Mouse (Mus musculus) right cerebral cortex, postnatal 36 days (tissue): Measurements from ENCODE around the gene Tspan31.
"Not testable (repeated sequence)": the region's sequence is repeated elsewhere in the genome, so short reads cannot be mapped to it uniquely, and the experiment has no call there.

Source experiments
- DNase-seq, 2 experiments: peaks; one replicate each; pipeline ENCODE4 v3.0.0; 2022; ENCODE audit warnings: low spot score in 2 of 2, mixed read lengths in 1 of 2

Gene Tspan31

GRCm38 (mm10) chr10:127083915-127084306 lies 13.8 kb upstream of the Tspan31 start:
- DNase-seq = no peak

- no peak for DNase-seq
Observed at GRCm38 (mm10) chr10:127083292-127083914, 13.3 kb upstream of the Tspan31 start.

GRCm38 (mm10) chr10:127081996-127082620 lies 12.0 kb upstream of the Tspan31 start:
- DNase-seq = no peak

DNA sequence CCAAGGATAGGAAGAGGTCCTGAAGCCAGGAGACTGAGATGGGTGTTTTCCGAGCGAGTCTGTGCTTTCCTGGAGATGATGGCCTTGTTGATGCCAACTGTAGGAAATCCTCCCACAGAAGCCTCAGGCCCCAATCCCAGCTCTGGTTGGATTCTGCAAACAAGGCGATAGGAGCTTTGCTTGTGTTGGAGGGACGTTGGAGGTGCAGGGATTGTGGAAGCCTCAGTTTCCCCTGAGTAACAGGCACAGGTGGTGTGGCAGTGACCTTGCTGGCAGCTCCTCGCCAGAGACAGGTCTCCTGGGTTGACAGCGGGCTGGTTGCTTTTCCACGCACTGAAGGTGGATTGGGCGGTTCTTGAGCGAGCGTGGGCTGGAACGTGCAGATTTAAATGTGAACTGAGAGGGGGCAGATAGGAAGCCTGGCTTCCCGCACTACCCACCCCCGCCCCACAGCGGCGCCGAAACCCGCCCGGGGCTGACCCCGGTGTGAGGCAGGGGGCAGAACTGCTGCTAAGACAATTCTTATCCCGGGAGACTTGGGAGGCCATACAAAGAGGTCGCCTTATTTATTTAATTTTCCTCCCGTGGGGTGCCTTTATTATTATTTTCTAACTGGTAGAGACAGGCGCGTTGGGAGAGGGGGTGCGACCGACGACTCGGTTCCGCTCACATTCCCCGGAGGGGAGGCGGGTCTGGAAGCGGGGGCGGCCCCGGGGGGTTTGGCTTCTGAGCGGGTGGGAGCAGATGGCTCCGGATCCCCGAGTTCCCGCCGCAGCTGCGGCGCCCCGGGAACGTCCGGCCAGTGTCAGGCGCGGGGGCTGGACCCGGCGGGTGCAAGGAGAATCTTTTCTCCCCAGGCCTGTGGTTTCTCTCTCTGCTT lies 11.1 kb upstream of the Tspan31 start:
- no peak for DNase-seq

DNA sequence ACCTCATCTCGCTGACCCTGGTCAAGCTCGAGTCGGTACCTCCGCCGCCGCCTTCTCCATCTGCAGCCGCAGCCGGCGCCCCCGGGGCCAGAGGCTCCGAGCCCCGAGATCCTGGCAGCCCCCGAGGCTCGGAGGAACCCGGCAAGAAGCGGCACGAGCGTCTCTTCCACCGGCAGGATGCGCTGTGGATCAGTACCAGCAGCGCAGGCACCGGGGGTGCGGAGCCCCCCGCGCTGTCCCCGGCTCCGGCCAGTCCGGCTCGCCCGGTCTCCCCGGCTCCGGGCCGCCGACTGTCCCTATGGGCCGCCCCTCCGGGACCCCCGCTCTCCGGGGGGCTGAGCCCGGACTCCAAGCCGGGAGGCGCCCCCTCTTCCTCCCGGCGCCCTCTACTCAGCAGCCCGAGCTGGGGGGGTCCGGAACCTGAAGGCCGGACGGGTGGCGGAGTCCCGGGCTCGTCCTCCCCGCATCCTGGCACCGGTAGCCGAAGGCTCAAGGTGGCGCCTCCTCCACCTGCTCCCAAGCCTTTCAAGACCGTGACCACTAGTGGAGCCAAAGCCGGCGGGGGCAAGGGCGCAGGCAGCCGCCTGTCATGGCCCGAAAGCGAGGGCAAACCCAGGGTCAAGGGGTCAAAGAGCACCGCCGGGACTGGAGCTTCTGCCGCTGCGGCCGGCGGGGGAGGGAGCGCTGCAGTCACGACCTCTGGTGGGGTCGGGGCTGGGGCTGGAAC lies 9.8 kb upstream of the Tspan31 start:
- no peak for DNase-seq

DNA sequence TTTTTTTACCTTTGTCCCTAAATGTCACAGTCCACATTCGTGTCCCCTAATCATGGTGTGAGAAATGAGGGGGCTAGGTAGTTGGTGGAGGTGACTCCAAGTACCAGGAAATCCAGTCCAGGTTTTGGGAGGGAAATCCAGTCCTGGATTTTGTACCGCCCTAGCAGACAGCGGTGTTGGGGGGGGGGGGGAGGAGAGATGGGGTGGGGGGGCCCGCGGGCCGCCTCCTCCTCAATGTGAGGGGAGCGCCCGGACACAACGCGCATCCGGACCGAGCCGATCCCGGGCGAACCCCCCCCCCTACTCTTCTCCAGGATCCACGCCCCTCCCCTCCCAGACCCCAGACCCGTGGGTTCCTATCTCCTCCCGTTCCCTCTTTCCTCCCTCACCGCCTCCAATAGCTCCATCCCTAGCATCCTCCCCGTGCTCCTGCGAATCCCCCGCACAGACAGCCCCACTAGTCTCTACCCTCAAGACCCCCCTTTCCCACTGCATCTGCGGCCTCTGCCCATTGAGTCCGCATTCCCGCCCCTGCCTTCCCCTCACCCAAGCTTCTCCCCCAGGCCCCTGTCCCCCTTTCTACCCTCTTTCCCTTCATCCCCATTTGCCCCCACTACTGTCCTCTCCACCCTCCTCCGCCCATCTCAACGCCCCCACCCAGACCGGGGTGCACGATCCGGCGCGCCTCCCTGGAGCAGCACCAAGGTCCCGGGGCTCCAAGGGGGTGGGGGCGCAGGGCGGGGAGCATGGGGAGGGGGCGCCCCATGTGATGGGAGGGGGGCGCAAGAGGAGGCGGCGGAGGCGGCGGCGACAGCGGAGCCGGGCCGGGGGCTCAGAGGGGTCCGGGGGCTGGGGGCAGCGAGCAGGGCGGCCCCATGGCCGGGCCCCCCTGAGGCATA lies 8.9 kb upstream of the Tspan31 start:
- no peak for DNase-seq

- peak; percentile 72 to 82 for DNase-seq
Observed at GRCm38 (mm10) chr10:127078001-127078676, 8.1 kb upstream of the Tspan31 start.

GRCm38 (mm10) chr10:127077515-127077914 lies 7.5 kb upstream of the Tspan31 start:
- DNase-seq = no peak

DNA sequence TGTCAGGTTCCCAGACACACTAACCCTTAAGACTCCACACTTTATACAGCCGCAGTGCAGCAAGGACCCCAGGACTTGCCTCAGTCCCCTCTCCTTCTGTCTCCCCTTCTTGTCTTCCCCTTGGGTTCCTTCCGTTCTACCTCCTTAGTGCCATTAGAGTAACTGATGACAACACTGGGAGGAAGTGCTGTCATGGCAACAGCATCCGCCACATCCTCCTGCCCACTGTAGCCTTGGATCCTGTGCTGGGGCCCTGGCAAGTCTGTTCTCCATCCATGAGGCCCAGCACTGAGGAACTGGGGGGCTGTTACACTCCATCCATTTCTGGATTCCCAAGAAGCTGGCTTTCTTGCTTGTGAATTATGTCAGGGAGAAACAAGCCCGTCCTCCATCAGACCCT lies 6.0 kb upstream of the Tspan31 start:
- no peak for DNase-seq

DNA sequence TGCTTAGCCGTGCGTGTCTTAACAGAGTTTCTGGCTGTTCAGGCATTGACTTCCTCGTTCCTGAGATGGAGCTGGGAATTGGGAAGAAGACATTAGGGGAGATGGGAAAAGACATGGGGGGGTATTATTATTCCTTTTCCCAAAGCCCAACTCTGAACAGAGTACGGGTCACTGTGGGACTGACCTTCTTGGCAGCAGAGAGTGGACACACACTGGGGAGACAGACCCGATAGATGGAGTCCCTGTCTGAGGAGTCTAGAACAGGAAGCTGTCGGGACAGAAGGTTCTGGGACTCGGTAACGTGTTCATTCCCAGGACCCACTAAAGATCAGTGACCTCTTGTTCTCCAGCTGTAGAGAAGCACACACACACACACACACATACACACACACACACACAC lies 5.6 kb upstream of the Tspan31 start:
- DNase-seq = no peak

DNA sequence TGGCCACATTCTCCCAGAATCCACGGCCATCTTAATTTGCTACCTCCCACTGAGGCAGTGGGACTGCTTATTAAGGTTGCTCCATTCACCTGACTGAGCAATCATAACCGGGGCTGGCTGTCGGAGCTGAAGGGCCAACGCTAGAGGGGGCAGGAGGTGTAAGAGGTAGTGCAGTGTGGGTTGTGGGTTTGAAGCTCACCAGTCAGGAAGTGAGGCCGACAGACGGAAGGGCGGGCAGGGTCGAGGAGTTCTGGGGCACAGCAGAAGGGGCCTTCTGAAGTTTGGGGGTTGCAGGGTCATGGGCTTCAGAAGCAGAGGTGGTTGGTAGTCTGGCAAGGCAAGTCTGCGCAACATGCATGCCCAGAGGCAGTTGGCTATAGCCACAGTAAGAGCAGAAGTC lies 5.0 kb upstream of the Tspan31 start, which contains the start of gene Agap2:
Agap2 (plus strand) TSS at position 205 of the 400 bp plus-strand sequence.
- DNase-seq = no peak

DNA sequence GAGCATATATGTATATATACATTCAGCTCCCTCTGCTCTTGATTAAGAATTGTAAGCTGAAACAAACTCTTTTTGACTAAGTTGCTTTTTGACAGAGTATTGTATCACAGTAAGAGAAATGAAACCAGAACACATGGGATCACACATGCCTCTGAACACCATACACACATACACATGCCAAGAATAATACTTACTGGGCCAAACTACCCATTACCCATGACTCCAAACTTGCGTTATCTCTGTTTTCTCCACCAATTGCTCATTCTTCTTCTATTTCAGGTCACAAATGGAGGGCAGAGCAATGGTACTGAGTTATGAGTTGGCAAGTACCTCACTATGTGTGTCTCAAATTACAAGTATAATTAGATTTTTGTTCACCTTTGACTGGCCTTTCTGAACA lies 3.9 kb upstream of the Tspan31 start:
- DNase-seq = no peak

DNA sequence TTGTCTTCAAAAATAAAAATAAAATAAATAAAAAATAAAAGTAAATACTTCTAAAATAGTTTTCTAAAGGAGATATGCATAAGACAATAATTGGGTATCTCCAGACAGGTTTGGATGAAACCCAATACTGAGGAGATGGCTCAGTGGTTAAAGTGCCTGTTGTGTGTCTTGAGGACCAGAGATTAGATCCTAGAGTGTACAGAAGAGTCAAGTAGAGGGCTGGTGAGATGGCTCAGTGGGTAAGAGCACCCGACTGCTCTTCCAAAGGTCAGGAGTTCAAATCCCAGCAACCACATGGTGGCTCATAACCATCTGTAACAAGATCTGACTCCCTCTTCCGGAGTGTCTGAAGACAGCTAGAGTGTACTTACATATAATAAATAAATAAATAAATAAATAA lies 2.9 kb upstream of the Tspan31 start:
- DNase-seq = not testable (repeated sequence)

- not testable (repeated sequence) for DNase-seq
Observed at GRCm38 (mm10) chr10:127072270-127072669, 2.2 kb upstream of the Tspan31 start.

- DNase-seq = no peak
Observed at GRCm38 (mm10) chr10:127071203-127071602, 1.1 kb upstream of the Tspan31 start.

DNA sequence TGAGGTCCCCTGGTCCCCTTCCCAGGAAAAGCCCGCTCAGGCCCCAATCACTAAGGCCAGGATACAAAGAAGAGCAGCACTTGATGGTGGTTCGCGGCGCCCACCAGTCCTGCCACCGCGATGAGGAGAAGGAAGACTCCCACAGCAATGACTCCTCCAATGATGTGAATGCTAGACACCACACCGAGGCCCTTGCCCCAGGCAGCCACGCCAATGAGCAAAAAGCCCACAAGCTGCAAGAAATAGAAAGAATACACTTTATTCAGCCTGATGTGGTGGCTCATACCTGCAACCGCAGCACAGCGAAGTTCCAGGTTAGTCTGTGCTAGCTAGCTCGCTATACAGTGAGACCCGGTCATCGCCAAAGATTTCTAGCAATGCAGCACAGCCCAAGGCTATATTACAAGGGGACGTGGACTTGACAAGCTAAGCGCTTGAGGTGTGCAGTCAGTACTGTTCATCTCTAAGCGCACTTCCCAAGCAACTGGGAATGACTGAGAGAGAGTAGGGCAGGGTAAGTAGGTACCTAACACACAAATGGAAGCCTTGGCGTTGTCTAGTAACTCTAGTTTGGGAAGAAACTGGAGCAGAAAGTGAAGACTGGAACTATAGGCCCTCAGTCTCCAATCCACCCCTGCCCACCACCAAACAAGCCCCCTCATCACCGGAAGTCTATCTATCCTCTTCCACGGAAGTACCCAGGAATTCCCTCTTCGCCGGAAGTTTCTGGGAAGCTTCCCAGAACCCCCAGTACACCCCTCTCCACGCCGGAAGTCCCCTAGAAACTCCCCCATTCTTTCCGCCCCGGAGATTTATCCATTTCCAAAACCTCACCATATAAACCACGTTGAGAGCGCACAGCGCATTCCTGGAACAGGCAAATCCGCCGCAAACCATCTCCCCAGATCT lies 529 bp downstream of the Tspan31 start:
- DNase-seq = no peak

- DNase-seq = no peak
Observed at GRCm38 (mm10) chr10:127068360-127069038, 1.6 kb downstream of the Tspan31 start.

GRCm38 (mm10) chr10:127066519-127067018 lies 3.5 kb downstream of the Tspan31 start:
- DNase-seq = no peak
